Mouse (Mus musculus) liver, postnatal 0 days (tissue): ENCODE measurements around the gene Zdhhc14.

ENCODE experiments used
- CTCF ChIP-seq: sonication (generic); IDR thresholded peaks from 2 replicates; pipeline ENCODE4 v1.5.1; 2016; ENCODE audit warnings: antibody characterized with exemption, low read depth
- EP300 ChIP-seq: IDR thresholded peaks from 2 replicates; pipeline ENCODE4 v1.6.1; 2016; ENCODE audit warnings: antibody characterized with exemption, low read depth, mild to moderate bottlenecking

- no peak for TF ChIP-seq CTCF
- TF ChIP-seq EP300 = no peak
These were observed 28.4 kb upstream of the Zdhhc14 start for GRCm38 (mm10) chr17:5463912-5464311.
